Mouse (Mus musculus) heart, postnatal 14 days (tissue): ENCODE data around the gene Bpnt1. TPM values are rescaled to one million over a fixed set of nuclear protein-coding genes. Genes with fewer than 3 reads are reported as not detected.

Experiments
- DNase-seq, 2 experiments: peaks; one replicate each; pipeline ENCODE4 v3.0.0; 2021 to 2022
- intact Hi-C: fragments of 180-260 bp; cut with DNase I; formaldehyde crosslinking; loops from one replicate; pipeline ENCODE4 v1.15.1; 2025
- total RNA-seq, 2 experiments: library from RNA; stranded (reverse); gene quantifications; 2 replicates each; pipeline ENCODE4 v1.2.3; 2021

Gene Bpnt1
- total RNA-seq, 2 experiments from 2014 or later: 25.4 to 28.9 TPM

DNA sequence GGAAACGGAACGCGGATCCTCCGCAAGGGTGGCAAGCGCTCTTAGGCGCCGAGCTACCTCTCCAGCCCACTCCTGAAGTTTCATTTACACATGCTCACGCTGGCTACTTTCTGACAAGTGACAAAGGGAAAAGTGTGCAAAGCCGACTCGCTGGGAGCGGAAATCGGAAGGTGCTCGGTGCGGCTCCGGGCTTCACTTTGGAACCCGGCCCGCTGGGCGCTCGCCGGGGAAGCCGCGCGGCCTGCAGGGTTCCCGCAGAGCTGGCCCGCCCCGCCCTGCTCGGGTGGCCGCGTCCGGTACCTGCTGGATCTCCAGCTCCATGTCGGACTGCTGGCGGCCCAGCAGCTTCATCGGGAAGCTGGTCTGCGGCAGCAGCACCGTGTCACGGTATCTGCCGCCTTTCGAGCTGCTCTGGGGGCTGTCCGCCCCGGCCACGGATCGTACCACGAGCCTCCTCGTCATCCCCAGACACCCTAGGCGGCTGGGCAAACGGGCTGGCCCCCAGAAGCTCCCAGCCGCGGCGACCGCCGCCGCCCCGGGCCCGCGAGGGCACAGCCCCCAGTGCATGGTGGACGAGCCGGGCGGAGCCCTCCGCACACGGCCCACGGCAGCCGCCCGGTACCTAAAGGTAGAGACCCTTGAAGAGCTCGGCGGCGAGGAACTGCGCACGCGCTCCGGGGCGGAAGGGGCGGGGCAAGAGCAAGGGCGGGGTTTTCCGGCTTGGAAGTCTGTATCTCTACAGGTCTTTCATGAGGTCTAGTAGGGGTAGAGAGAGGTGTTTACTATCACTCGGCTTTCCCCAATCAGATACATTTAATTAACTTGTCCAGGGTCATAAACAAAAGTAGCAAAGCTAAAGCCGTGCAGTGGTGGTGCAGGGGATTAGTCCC is 3.0 kb upstream of the Bpnt1 start, which contains the start of gene Iars2:
Gene Iars2, minus strand, starts transcription at position 676 of the 890 bp plus-strand sequence.
- intact Hi-C loops: no loop called here

DNA sequence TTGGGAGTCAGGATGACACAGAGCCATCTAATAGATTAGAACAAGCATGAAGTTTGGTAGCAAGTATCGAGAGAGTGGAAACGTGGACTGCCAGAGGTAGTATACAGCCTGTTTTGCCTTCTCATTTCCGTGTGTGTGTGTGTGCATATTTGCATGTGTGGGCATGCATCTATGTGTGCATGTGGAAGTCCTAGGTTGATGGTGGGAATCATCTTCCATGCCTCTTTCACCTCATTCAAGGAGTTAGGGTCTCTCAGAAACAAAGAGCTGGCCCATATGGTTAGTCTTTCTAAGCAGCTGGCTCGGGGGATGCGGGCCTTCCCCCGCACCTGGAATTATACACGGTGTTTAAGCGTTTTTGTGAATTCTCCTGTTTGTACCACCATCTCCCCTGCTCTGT is 2.1 kb upstream of the Bpnt1 start:
- intact Hi-C loops: no loop called here
- DNase-seq: no peak

More for the DNA sequence above, 3.0 kb upstream of the Bpnt1 start, which contains the start of gene Iars2:
- peak; percentile 92 to 94 for DNase-seq

DNA sequence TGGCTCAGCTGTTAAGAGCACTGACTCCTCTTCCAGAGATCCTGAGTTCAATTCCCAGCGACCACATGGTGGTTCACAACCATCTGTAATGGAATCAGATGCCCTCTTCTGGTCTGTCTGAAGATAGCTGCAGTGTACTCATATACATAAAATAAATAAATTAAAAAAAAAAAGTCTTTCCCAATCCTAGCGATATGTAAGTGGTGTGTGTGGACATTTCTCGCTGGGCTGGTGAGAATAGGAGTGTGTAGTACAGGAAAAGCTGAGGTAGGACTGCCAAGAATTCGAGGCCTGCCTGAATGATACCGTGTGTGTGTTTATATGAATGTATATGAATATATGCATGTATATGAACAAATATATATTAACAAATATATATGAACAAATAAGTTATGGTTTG is 585 bp upstream of the Bpnt1 start:
- no peak for DNase-seq
- intact Hi-C loops: no loop called here

DNA sequence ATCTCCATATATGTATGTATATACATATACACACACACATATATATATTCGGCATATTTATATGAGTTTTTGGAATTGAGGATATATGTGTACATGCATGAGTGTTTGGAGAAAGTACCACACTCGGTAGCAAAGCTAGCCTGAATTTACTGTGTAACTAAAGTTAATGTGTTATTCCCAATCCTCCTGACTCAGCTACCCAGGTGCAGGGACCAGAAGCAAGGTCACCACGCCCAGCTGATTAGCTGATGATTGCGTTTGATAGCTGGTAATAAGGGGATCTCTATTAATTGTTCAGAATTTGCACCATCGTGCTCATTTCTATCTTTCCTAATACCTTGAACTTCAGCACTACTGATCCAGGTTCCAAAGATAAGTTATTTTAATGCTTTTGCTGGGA is 1.7 kb downstream of the Bpnt1 start:
- no peak for DNase-seq
- intact Hi-C loops: loop anchor here (2.0 kb wide), 1 partner anchor 25 kb away; no protein-coding TSS in a partner anchor

DNA sequence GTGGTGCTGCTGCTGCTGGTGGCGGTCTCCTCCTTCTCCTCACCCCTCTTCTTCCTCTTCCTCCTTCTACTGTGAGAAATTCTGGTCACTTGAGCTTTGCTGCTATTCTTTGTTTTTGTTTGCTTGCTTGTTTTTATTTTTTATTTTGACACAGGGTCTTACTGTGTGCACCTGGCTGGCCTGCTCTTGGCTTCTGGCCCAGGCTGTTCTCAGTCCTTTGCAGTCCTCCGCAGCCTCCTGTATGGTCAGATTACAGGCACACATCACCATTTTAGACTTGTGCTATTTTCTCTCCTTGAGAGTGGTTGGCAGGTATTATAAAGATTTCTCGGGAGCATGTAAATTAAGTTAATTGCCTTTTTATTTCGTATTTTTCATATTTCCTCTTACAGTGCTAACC is 2.2 kb downstream of the Bpnt1 start:
- DNase-seq: no peak
- intact Hi-C loops: loop anchor here (2.0 kb wide), 1 partner anchor 25 kb away; no protein-coding TSS in a partner anchor

DNA sequence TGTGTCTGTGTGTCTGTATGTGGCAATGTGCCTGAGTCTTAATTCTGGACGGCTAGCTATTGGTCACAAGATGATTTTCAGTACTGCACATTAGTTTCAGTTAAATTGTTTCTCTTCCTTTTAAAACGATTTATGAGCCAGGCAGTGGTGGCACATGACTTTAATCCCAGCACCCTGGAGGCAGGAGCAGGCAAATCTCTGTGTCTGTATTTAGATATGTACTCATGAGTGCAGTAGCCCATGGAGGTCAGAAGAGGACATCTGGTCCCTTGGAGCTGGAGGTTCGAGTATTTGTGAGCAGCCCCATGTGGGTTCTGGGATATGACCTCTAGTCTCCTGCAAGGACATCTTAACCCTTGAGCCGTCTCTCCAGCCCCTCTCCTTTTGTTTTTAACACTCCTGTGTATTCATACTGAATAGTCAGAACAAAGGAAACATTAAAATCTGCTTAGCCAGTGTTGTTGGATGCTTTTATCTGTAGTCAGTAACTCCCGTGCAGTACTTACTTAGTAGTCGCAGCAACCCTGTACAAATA is 3.3 kb downstream of the Bpnt1 start:
- DNase-seq: no peak
- intact Hi-C loops: loop anchor here (2.0 kb wide), 1 partner anchor 24 kb away; no protein-coding TSS in a partner anchor

DNA sequence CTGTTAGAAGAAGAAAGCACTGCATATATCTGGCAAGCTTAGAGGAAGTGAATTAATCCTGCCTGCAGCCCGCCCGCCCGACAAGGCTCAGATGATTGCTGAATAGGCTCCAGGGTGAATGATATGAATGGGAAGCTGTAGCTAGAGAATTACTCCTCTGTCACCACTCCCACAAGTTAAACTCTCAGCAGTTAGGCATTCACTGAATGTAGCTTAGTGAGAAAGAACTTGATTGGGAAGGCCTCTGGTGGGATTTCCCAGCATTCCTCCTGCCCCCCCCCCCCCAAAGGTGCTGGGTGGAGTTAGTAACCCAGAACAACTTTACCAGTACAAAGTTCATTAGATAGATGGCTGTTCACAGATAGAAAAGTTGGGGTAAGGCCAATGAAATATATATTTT is 4.6 kb downstream of the Bpnt1 start:
- DNase-seq: no peak
- intact Hi-C loops: no loop called here

DNA sequence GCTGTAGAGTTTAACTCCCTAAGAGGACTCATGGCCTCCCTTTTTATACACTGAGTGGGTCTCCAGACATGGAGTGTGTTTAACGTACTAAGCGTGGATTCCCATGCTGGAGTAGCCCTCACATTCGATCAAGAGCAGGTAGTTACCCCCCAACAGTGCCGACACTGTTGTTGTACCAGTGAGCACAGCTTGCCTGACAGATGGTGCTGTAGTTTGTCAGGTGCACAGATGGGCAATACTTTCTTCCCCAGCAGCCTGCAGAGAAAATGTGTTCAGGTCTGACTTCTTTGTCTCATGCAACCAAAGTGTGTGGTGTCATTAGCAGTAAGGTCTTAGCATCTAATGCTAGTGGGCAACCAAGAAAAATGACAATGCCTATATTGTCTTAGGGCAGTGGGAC is 10.5 kb downstream of the Bpnt1 start:
- DNase-seq: no peak
- intact Hi-C loops: no loop called here

DNA sequence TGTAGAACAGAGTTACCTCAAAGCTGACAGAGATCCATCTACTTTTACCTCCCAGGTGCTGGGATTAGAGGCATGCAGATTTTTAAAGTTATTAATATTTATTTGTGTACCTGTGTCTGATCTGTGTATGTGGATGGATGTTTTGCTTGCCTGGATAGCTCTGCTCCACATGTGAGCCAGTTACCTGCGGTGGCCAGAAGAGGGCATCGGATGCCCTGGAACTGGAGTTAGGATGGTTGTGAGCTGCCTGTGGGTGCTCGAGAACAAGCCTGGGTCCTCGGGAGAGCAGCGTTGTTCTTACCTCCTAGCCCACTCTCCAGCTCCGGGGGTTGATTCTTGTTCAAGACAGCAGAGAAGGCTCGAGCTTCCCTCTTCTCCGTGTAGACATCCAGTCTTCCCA is 11.5 kb downstream of the Bpnt1 start:
- intact Hi-C loops: no loop called here
- DNase-seq: no peak

DNA sequence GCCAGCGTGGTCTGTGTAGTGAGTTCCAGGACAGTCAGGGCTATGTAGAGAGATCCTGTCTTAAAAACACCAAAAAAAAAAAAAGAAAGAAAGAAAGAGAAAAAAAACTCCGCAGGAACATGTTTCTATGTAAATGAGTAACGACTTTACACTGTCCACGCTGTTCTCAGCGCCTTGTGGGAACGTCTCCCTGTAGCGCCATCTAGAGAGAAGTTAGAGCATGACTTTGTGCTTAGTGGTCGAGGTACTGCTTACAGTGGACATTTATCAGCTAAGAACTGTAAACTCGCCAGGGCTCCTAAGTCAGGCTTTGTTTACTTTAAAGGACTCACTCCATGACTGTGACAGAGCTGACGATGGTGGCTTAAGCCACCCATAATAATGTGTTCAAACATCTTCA is 14.2 kb downstream of the Bpnt1 start:
- DNase-seq: no peak
- intact Hi-C loops: no loop called here

DNA sequence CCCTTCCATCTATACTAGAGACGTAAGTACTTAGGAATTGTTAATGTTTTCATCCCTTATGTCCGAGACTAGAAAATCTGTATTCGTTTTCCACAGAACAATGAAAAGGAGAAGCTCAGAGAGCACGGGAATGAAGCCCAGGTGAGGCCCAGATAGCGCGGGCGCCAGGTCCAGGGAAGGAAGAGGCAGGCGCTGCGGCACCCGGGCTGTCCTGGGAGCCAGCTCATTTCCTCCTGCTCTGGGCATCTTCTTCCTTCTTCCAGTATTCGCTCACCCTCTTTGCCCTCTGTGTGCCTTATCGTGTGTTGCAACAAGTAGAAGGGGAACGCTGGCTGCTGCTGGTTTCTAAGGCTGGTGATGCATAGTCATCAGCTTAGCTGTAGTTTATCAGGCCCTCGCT is 17.8 kb downstream of the Bpnt1 start:
- no peak for DNase-seq
- intact Hi-C loops: no loop called here

DNA sequence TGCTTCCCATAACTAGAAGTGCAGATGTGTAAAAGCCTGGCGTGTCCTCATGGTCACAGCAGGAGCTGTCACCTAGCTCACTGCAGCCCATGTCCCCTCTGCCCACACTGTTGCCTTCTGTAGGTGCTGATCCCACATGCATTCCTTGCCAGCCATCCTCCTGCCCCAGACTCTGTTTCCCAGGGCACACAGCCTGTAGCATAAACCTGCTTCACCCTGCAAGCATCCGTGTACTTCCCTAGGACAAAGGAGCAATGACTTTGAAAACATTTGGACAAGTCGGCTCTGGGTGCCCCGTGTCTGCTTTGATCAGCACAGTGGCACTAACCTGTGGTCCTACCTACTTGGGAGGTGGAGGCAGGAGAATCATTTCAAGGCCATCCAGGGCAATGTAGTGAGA is 18.7 kb downstream of the Bpnt1 start:
- intact Hi-C loops: no loop called here
- DNase-seq: no peak

DNA sequence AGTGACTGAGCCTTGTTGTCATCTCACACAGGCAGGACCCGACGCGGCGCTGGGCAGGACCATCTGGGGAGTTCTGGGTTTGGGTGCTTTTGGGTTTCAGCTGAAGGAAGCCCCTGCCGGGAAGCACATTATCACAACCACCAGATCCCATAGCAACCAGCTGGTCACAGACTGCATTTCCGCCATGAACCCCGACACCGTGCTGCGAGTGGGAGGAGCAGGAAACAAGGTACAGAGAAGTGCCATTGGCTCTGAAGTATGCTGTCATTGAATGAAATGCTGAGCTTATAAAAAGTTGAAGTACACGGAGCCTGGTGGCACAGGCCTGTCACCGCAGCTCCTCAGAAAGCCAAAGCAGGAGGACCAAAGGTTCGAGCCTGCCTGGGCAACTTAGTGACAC is 20.2 kb downstream of the Bpnt1 start:
- intact Hi-C loops: no loop called here
- DNase-seq: no peak

DNA sequence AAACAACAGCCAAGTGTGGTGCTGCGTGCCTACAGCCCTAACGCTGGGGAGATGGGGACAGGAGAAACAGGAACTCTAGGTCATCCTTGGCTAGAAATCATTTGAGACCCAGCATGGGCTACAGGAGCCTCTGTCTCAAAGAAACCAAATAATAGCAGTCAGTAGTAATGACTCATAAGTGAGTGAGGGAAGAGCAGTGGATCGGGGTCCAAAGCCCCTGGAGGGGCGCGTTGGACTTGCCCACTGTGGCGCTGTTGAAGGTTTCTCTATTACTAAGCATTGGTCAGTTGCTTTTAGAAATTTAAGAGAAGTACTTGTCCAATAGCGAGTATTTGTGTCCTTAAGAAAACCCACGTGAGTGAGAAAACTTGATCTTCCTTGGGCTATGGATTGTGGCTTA is 21.4 kb downstream of the Bpnt1 start:
- DNase-seq: no peak
- intact Hi-C loops: no loop called here

DNA sequence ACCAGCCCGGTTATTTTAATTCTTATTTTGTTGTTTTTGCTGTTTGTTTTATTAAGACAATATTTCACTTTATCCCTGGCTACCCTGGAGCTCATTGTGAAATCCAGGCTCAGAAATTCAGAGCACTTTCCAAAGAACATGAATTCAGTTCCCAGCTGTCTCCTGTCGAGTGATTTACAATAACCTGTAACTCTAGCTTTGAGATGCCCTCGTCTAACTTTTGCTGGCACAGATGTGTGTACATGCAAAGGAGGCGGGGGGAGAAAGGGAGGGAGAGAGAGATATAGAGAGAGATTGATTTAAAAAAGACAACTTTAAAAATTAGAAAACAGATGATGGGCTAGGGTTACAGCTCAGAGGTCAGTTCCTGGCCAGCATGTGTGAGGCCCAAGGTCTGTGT is 22.8 kb downstream of the Bpnt1 start:
- intact Hi-C loops: no loop called here
- DNase-seq: no peak

DNA sequence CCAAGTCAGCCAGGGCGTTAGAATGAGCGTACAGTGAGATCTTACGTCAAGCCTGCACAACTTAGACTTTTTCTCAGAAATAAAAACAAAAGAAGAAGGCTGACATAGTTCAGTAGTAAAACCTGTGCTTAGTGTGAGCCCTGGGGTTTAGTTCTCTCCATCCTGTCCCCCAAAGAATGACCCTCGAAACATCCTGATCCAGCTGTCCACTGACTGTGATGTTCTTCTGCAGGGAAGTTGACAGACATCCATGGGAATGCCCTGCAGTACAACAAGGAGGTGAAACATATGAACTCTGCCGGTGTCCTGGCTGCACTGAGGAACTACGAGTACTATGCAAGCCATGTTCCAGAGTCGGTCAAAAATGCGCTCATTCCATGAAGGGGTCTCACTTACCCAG is 24.3 kb downstream of the Bpnt1 start:
- intact Hi-C loops: no loop called here
- no peak for DNase-seq

DNA sequence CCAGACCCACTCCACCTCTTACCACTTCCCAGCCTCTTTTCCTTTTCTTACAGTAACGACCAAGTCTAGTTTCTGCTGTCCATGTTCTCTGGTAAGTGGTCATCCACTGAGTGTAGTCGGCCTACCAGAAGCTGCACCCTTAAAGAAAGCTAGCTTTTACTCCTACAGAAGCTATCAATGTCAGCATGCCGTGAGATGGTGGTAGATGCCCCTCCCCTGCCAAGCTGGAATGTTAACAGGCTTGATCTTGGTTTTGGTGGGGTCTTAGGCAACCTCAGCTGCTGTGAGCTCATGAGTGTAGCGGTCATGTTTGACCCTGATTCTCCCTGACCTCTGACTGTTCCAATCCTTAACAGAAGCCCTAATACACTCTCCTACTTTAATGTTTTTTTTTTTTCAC is 26.3 kb downstream of the Bpnt1 start:
- intact Hi-C loops: loop anchor here (2.0 kb wide), 1 partner anchor 23 kb away; no protein-coding TSS in a partner anchor
- DNase-seq: no peak

DNA sequence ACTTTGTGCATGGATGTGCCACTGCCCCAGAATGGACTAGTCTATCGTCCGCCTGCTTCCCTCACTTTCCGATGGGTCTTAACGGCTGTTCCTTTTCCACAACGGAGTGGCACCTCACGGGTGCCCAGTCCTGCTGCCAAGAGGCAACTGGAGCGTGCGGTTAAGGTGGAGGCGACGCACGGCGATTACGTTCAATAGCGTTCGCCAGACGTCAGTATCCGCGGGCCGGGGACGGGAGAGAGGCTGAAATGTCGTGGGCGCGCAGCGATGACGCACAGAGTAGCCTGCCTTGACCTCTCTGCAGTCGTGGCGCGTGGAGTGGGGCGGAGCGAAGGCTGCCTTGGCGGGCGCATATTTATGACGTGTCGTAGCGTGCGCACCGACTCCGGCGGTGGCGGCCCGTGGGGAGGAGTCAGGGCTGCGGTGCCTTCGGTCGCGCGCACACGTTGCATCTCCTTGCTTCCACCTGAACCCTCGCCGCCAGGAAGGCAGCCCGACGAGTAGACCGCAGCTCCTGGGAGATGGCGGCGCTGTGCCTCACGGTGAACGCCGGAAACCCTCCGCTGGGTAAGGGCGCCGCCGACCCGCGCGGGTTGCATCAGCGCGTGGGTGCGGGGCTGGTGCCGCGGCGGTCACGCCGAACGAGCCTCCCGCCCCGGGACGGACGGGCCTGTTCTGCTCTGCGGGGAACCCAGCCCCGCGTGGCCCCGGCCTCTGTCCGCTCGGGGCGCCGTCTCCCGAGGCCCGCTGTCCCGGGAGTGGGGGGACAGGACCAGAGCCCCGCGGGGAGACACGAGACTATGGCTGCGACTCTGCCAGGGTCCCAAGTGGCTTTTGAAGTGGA is 30.9 kb downstream of the Bpnt1 start, which contains the start of gene Eprs:
Gene Eprs, plus strand, starts transcription at position 368 of the 844 bp plus-strand sequence.
- intact Hi-C loops: no loop called here
- peak; percentile 98 to 100 for DNase-seq

DNA sequence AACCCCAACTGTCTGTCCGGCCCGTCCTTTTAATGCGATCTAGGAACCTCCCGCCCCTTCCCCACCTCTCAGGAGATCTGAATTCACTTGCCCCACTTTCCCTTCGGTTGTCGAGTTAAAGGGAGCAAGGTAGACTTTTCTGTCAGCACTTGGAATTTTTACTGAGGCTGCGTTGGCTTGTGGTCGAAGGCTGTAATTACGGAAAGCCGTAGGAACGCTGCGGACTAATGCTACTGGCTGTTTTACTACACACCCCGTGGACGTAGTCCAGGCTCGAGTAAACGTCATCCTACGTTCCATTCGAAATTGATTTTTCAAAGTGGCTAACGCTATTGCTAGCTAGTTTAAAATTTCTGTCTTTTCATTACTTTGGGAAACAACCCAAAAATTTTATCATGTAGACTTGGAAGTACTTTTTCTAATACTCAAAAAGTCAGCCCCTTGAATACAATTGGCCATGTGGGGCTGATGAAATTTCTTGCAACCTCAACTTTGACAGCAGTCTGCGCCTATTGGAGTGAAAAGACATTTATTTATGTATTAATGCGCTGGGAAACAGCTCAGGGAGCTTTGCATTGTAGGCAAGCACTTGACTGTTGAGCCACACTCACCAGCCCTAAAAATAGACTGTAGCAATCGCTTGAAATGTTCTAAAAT is 31.7 kb downstream of the Bpnt1 start:
- DNase-seq: peak; percentile 33 to 48
- intact Hi-C loops: no loop called here

DNA sequence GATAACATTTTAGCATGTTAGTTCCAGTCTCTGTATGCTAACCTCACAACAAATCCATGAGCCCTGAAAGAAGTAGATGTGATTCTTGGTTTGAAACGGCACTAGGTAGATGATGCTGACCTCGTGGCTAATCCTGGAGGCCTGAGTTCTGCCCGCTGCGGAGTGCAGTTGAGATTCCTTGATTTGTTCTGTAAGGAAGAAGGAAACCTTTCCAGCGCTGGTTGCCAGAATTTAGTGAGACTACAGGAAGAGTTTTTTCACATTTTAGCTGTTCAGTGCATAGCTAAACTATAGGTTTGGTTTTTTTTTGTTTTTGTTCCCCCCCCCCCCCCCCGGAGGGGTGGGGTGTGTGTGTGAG is 32.2 kb downstream of the Bpnt1 start:
- intact Hi-C loops: no loop called here
- DNase-seq: no peak

DNA sequence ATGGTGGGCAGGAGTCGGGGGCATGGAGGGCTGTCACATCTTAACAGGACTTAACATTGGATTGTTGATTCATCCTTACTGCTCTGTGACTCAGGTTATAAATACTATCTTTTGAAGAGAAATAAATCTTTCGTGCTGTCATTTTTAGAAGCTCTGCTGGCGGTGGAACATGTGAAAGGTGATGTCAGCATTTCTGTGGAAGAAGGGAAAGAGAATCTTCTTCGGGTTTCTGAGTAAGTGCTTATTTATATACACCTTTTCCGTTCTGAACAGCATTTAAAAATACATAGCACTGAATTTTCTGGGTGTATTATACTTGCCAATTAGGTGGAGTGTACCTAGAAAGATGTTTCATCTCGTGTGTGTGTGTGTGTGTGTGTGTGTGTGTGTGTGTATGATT is 35.4 kb downstream of the Bpnt1 start:
- DNase-seq: no peak
- intact Hi-C loops: no loop called here
